Mouse (Mus musculus) megakaryocyte, embryonic 14.5 days (primary cell): Measurements from ENCODE around the gene Fars2.

Source experiments
- FLI1 ChIP-seq: IDR thresholded peaks from 2 replicates; pipeline ENCODE4 v1.6.1; 2012; ENCODE audit warnings: low read length, inconsistent platforms, mixed read lengths
- GATA1 ChIP-seq: IDR thresholded peaks from 3 replicates; pipeline ENCODE4 v1.6.1; 2012; ENCODE audit warnings: mixed read lengths, low read length, inconsistent platforms, borderline replicate concordance

- no peak for TF ChIP-seq GATA1
- TF ChIP-seq FLI1 = no peak
Observed at GRCm38 (mm10) chr13:36317824-36318223, 200.6 kb downstream of the Fars2 start.
